Mouse (Mus musculus) lung, postnatal 4 days (tissue): ENCODE results near the gene Clec18a.
"Not testable (repeated sequence)": the region's sequence is repeated elsewhere in the genome, so short reads cannot be mapped to it uniquely, and the experiment has no call there.

Source experiments
- DNase-seq, 2 experiments: peaks; one replicate each; pipeline ENCODE4 v3.0.0; 2021

Clec18a gene

GRCm38 (mm10) chr8:111055661-111056060 is 36.6 kb downstream of the Clec18a start:
- DNase-seq, result no peak

- DNase-seq, result no peak
These were observed 37.1 kb downstream of the Clec18a start for GRCm38 (mm10) chr8:111055031-111055634.

GRCm38 (mm10) chr8:111053827-111054518 is 38.3 kb downstream of the Clec18a start:
- DNase-seq, result no peak

GRCm38 (mm10) chr8:111049106-111049505 is 43.1 kb downstream of the Clec18a start:
- no peak for DNase-seq

GRCm38 (mm10) chr8:111048694-111049093 is 43.5 kb downstream of the Clec18a start:
- DNase-seq, result no peak

- no peak for DNase-seq
These were observed 48.1 kb downstream of the Clec18a start for GRCm38 (mm10) chr8:111044003-111044734.

- DNase-seq, result no peak
These were observed 49.7 kb downstream of the Clec18a start for GRCm38 (mm10) chr8:111042546-111042945.

GRCm38 (mm10) chr8:111036591-111036990 is 55.6 kb downstream of the Clec18a start:
- no peak for DNase-seq

- DNase-seq, result peak in 1 of 2 experiments; percentile 30
These were observed 58.0 kb downstream of the Clec18a start for GRCm38 (mm10) chr8:111034276-111034675.

- DNase-seq, result peak; percentile 97
These were observed 58.6 kb downstream of the Clec18a start for GRCm38 (mm10) chr8:111033482-111034215.

GRCm38 (mm10) chr8:111032916-111033315 is 59.3 kb downstream of the Clec18a start, which contains the start of gene Aars:
TSS of gene Aars (plus strand) at chr8:111033144.
- DNase-seq, result no peak

GRCm38 (mm10) chr8:111031572-111031971 is 60.7 kb downstream of the Clec18a start, which contains the start of gene Ddx19b:
TSS of gene Ddx19b (minus strand) at chr8:111031751.
- no peak for DNase-seq

GRCm38 (mm10) chr8:111030045-111030444 is 62.2 kb downstream of the Clec18a start:
- no peak for DNase-seq

GRCm38 (mm10) chr8:111029589-111029988 is 62.6 kb downstream of the Clec18a start:
- DNase-seq, result no peak

GRCm38 (mm10) chr8:111027391-111027937 is 64.8 kb downstream of the Clec18a start:
- peak; percentile 90 for DNase-seq

- DNase-seq, result not testable (repeated sequence)
These were observed 65.6 kb downstream of the Clec18a start for GRCm38 (mm10) chr8:111026609-111027008.

GRCm38 (mm10) chr8:111010230-111010991 is 81.8 kb downstream of the Clec18a start:
- DNase-seq, result not testable (repeated sequence)
